Mouse (Mus musculus): ENCODE measurements around the gene Fetub. TPM values are rescaled to one million over a fixed set of nuclear protein-coding genes. Genes with fewer than 3 reads are reported as not detected.

Fetub gene
- polyA plus RNA-seq, 1 experiment = 1.2 TPM

GRCm38 (mm10) chr16:22889716-22890115, 28.4 kb upstream of the Fetub start:
- 25% methylated on average over 8 of the region's 8 CpGs for WGBS
- Histone ChIP-seq H3K36me3 (ENCODE audit: control insufficient read depth, insufficient read depth, low read length) (no peaks in the 10 kb centered on the region), H3K27ac (ENCODE audit: control insufficient read depth, insufficient read depth, low read length) (no peak overlapping the region), H3K4me3 (ENCODE audit: control insufficient read depth, insufficient read depth, low read length) (no peak overlapping the region), H3K27me3 (ENCODE audit: control insufficient read depth, insufficient read depth, low read length) (no peaks in the 10 kb centered on the region), H3K4me1 (replicated peaks; ENCODE audit: control insufficient read depth, insufficient read depth, low read length) (peaks cover 2% of the 10 kb centered on the region; the same call in 1 of the 2 replicates)
- DNase-seq = no peak
- TF ChIP-seq CTCF (IDR thresholded peaks at IDR 0.05; ENCODE audit: borderline replicate concordance, control insufficient read depth, extremely low read depth, insufficient read depth, low read length, poor library complexity) (no peak), POLR2A (IDR thresholded peaks at IDR 0.05; ENCODE audit: control insufficient read depth, extremely low read depth, insufficient read depth, low read length, poor library complexity) (no peak)

- TF ChIP-seq POLR2A (IDR thresholded peaks at IDR 0.05; ENCODE audit: control insufficient read depth, extremely low read depth, insufficient read depth, low read length, poor library complexity) (no peak), CTCF (IDR thresholded peaks at IDR 0.05; ENCODE audit: borderline replicate concordance, control insufficient read depth, extremely low read depth, insufficient read depth, low read length, poor library complexity) (no peak)
- no peak for DNase-seq
- no peaks in the 10 kb centered on the region for H3K36me3 ChIP-seq (ENCODE audit: control insufficient read depth, insufficient read depth, low read length)
- peaks cover 2% of the 10 kb centered on the region; the same call in 1 of the 2 replicates for H3K4me1 ChIP-seq (replicated peaks; ENCODE audit: control insufficient read depth, insufficient read depth, low read length)
- WGBS = 10% methylated on average over 11 of the region's 11 CpGs
- H3K27ac ChIP-seq (ENCODE audit: control insufficient read depth, insufficient read depth, low read length) = no peak within 1 kb of the TSS
- no peak within 1 kb of the TSS for H3K4me3 ChIP-seq (ENCODE audit: control insufficient read depth, insufficient read depth, low read length)
- H3K27me3 ChIP-seq (ENCODE audit: control insufficient read depth, insufficient read depth, low read length) = no peaks in the 10 kb centered on the region
Observed at GRCm38 (mm10) chr16:22890683-22891510, 27.2 kb upstream of the Fetub start, which contains the start of gene Ahsg. TSS of gene Ahsg (plus strand) at chr16:22891277.

GRCm38 (mm10) chr16:22891733-22892154, 26.4 kb upstream of the Fetub start:
- TF ChIP-seq POLR2A (IDR thresholded peaks at IDR 0.05; ENCODE audit: control insufficient read depth, extremely low read depth, insufficient read depth, low read length, poor library complexity) = no peak
- TF ChIP-seq CTCF (IDR thresholded peaks at IDR 0.05; ENCODE audit: borderline replicate concordance, control insufficient read depth, extremely low read depth, insufficient read depth, low read length, poor library complexity) = no peak
- WGBS = 98% methylated on average over 8 of the region's 8 CpGs
- no peak overlapping the region for H3K27ac ChIP-seq (ENCODE audit: control insufficient read depth, insufficient read depth, low read length)
- no peak overlapping the region for H3K4me3 ChIP-seq (ENCODE audit: control insufficient read depth, insufficient read depth, low read length)
- peaks cover 2% of the 10 kb centered on the region; the same call in 1 of the 2 replicates for H3K4me1 ChIP-seq (replicated peaks; ENCODE audit: control insufficient read depth, insufficient read depth, low read length)
- no peaks in the 10 kb centered on the region for H3K36me3 ChIP-seq (ENCODE audit: control insufficient read depth, insufficient read depth, low read length)
- no peak for DNase-seq
- no peaks in the 10 kb centered on the region for H3K27me3 ChIP-seq (ENCODE audit: control insufficient read depth, insufficient read depth, low read length)

GRCm38 (mm10) chr16:22894095-22894494, 24.0 kb upstream of the Fetub start:
- Histone ChIP-seq H3K36me3 (ENCODE audit: control insufficient read depth, insufficient read depth, low read length) (no peaks in the 10 kb centered on the region), H3K27ac (ENCODE audit: control insufficient read depth, insufficient read depth, low read length) (no peak overlapping the region), H3K4me3 (ENCODE audit: control insufficient read depth, insufficient read depth, low read length) (no peak overlapping the region), H3K4me1 (replicated peaks; ENCODE audit: control insufficient read depth, insufficient read depth, low read length) (peaks cover 2% of the 10 kb centered on the region; the same call in 1 of the 2 replicates), H3K27me3 (ENCODE audit: control insufficient read depth, insufficient read depth, low read length) (no peaks in the 10 kb centered on the region)
- no peak for DNase-seq
- 82% methylated on average over 8 of the region's 8 CpGs for WGBS
- TF ChIP-seq POLR2A (IDR thresholded peaks at IDR 0.05; ENCODE audit: control insufficient read depth, extremely low read depth, insufficient read depth, low read length, poor library complexity) = no peak
- TF ChIP-seq CTCF (IDR thresholded peaks at IDR 0.05; ENCODE audit: borderline replicate concordance, control insufficient read depth, extremely low read depth, insufficient read depth, low read length, poor library complexity) = no peak

- no peaks in the 10 kb centered on the region for H3K4me1 ChIP-seq (replicated peaks; ENCODE audit: control insufficient read depth, insufficient read depth, low read length)
- no peaks in the 10 kb centered on the region for H3K27me3 ChIP-seq (ENCODE audit: control insufficient read depth, insufficient read depth, low read length)
- H3K4me3 ChIP-seq (ENCODE audit: control insufficient read depth, insufficient read depth, low read length) = no peak overlapping the region
- no peak for DNase-seq
- no peaks in the 10 kb centered on the region for H3K36me3 ChIP-seq (ENCODE audit: control insufficient read depth, insufficient read depth, low read length)
- 81% methylated on average over 2 of the region's 2 CpGs for WGBS
- no peak overlapping the region for H3K27ac ChIP-seq (ENCODE audit: control insufficient read depth, insufficient read depth, low read length)
- TF ChIP-seq CTCF (IDR thresholded peaks at IDR 0.05; ENCODE audit: borderline replicate concordance, control insufficient read depth, extremely low read depth, insufficient read depth, low read length, poor library complexity) = no peak
- no peak for TF ChIP-seq POLR2A (IDR thresholded peaks at IDR 0.05; ENCODE audit: control insufficient read depth, extremely low read depth, insufficient read depth, low read length, poor library complexity)
Observed at GRCm38 (mm10) chr16:22896618-22897017, 21.5 kb upstream of the Fetub start.

- Histone ChIP-seq H3K27ac (ENCODE audit: control insufficient read depth, insufficient read depth, low read length) (no peak overlapping the region), H3K4me3 (ENCODE audit: control insufficient read depth, insufficient read depth, low read length) (no peak overlapping the region), H3K4me1 (replicated peaks; ENCODE audit: control insufficient read depth, insufficient read depth, low read length) (no peaks in the 10 kb centered on the region), H3K27me3 (ENCODE audit: control insufficient read depth, insufficient read depth, low read length) (no peaks in the 10 kb centered on the region), H3K36me3 (ENCODE audit: control insufficient read depth, insufficient read depth, low read length) (no peaks in the 10 kb centered on the region)
- 21% methylated on average over 5 of the region's 5 CpGs for WGBS
- TF ChIP-seq CTCF (IDR thresholded peaks at IDR 0.05; ENCODE audit: borderline replicate concordance, control insufficient read depth, extremely low read depth, insufficient read depth, low read length, poor library complexity) (no peak), POLR2A (IDR thresholded peaks at IDR 0.05; ENCODE audit: control insufficient read depth, extremely low read depth, insufficient read depth, low read length, poor library complexity) (no peak)
- DNase-seq = no peak
Observed at GRCm38 (mm10) chr16:22899346-22899745, 18.8 kb upstream of the Fetub start.
